Mouse (Mus musculus) small intestine, adult 2 months (tissue): Measurements from ENCODE around the gene Vps25. TPM values are rescaled to one million over a fixed set of nuclear protein-coding genes. Genes with fewer than 3 reads are reported as not detected.

Experiments
- H3K27ac ChIP-seq: fragments of 200-500 bp; 2 replicates; pipeline ENCODE4 v1.5.1; 2012; ENCODE audit warnings: low read depth, low read length, control low read depth, inconsistent platforms; ENCODE audit not compliant: insufficient read depth
- H3K27me3 ChIP-seq: fragments of 200-500 bp; 2 replicates; pipeline ENCODE4 v1.6.1; 2012; ENCODE audit warnings: mild to moderate bottlenecking, moderate library complexity, low read length, inconsistent platforms; ENCODE audit not compliant: control insufficient read depth, insufficient read depth
- H3K36me3 ChIP-seq: fragments of 200-500 bp; 2 replicates; pipeline ENCODE4 v1.6.1; 2012; ENCODE audit warnings: mild to moderate bottlenecking, low read length, control low read depth, inconsistent platforms; ENCODE audit not compliant: control insufficient read depth, insufficient read depth
- H3K4me1 ChIP-seq: fragments of 200-500 bp; 2 replicates; pipeline ENCODE4 v1.6.1; 2012; ENCODE audit warnings: low read length, inconsistent platforms, mixed read lengths; ENCODE audit not compliant: control insufficient read depth, insufficient read depth, insufficient read length
- H3K4me3 ChIP-seq: fragments of 200-500 bp; 2 replicates; pipeline ENCODE4 v1.5.1; 2012; ENCODE audit warnings: low read depth, mild to moderate bottlenecking, control low read depth, inconsistent platforms, low read length, moderate library complexity
- CTCF ChIP-seq: fragments of 200-500 bp; IDR thresholded peaks from 2 replicates; pipeline ENCODE4 v1.5.1; 2012; ENCODE audit warnings: low read depth, mild to moderate bottlenecking, control low read depth, inconsistent platforms, low read length, moderate library complexity, mixed read lengths; ENCODE audit not compliant: insufficient replicate concordance, insufficient read length; ENCODE audit errors: extremely low read depth
- POLR2A ChIP-seq: fragments of 200-500 bp; IDR thresholded peaks from 2 replicates; pipeline ENCODE4 v1.6.1; 2012; ENCODE audit warnings: low read depth, mild to moderate bottlenecking, control low read depth, inconsistent platforms, low read length, moderate library complexity
- WGBS: fragments of 180-500 bp; shearing (Covaris S2); methylation state at CpG from one replicate; pipeline ENCODE4 v1.1.7; 2018; 5-methylcytosine and 5-hydroxymethylcytosine counted together
- polyA plus RNA-seq: library from polyadenylated mRNA; depleted of rRNA; stranded (reverse); fragments of >200 nt; gene quantifications from 2 replicates; pipeline ENCODE4 v1.2.3, GENCODE M21; 2012

The Vps25 gene
- polyA plus RNA-seq, 1 experiment, result 64.8 TPM

GRCm38 (mm10) chr11:101245855-101246701 lies 7.4 kb upstream of the Vps25 start, which contains the start of gene Ramp2:
TSS of gene Ramp2 (plus strand) at chr11:101246028.
- H3K36me3 ChIP-seq, result no peaks in the 10 kb centered on the region
- H3K4me1 ChIP-seq, result peaks cover 13% of the 10 kb centered on the region
- TF ChIP-seq POLR2A (no peak), CTCF (no peak)
- 3% methylated on average over 63 of the region's 63 CpGs for WGBS
- H3K27me3 ChIP-seq, result peaks cover 12% of the 10 kb centered on the region; the same call in 1 of the 2 replicates
- H3K4me3 ChIP-seq, result peak within 1 kb of the TSS; percentile 71
- H3K27ac ChIP-seq, result peak within 1 kb of the TSS; percentile 62

GRCm38 (mm10) chr11:101246702-101247012 lies 6.8 kb upstream of the Vps25 start:
- H3K27me3 ChIP-seq, result peaks cover 11% of the 10 kb centered on the region; the same call in 1 of the 2 replicates
- no peaks in the 10 kb centered on the region for H3K36me3 ChIP-seq
- TF ChIP-seq CTCF (no peak), POLR2A (no peak)
- H3K4me1 ChIP-seq, result peaks cover 13% of the 10 kb centered on the region
- H3K4me3 ChIP-seq, result peak overlapping the region; percentile 71
- peak overlapping the region; percentile 62 for H3K27ac ChIP-seq
- WGBS, result 43% methylated on average over 7 of the region's 7 CpGs

- H3K27ac ChIP-seq, result no peak overlapping the region
- 86% methylated on average over 6 of the region's 6 CpGs for WGBS
- peaks cover 13% of the 10 kb centered on the region for H3K4me1 ChIP-seq
- H3K27me3 ChIP-seq, result peaks cover 11% of the 10 kb centered on the region; the same call in 1 of the 2 replicates
- no peak for TF ChIP-seq CTCF
- TF ChIP-seq POLR2A, result no peak
- 0 out of 2 replicates have a peak overlapping the region, but pooled peaks have one; percentile 10 for H3K4me3 ChIP-seq
- no peaks in the 10 kb centered on the region for H3K36me3 ChIP-seq
Observed at GRCm38 (mm10) chr11:101247521-101248030, 5.9 kb upstream of the Vps25 start.

- Histone ChIP-seq H3K27ac (no peak overlapping the region), H3K4me3 (no peak overlapping the region), H3K27me3 (peaks cover 11% of the 10 kb centered on the region; the same call in 1 of the 2 replicates), H3K4me1 (peaks cover 16% of the 10 kb centered on the region), H3K36me3 (no peaks in the 10 kb centered on the region)
- TF ChIP-seq POLR2A, result no peak
- peak; percentile 35; the same call in 1 of the 2 replicates for TF ChIP-seq CTCF
- WGBS, result 40% methylated on average over 14 of the region's 14 CpGs
Observed at GRCm38 (mm10) chr11:101248258-101248994, 5.1 kb upstream of the Vps25 start.

- Histone ChIP-seq H3K4me1 (peaks cover 8% of the 10 kb centered on the region), H3K27me3 (peaks cover 4% of the 10 kb centered on the region; the same call in 1 of the 2 replicates), H3K27ac (no peak overlapping the region), H3K4me3 (no peak overlapping the region), H3K36me3 (no peaks in the 10 kb centered on the region)
- TF ChIP-seq POLR2A (no peak), CTCF (no peak)
- WGBS, result 66% methylated on average over 2 of the region's 2 CpGs
Observed at GRCm38 (mm10) chr11:101251031-101251430, 2.5 kb upstream of the Vps25 start.

- Histone ChIP-seq H3K27me3 (no peaks in the 10 kb centered on the region), H3K4me3 (peak overlapping the region; percentile 98), H3K27ac (peak overlapping the region; percentile 33), H3K4me1 (peaks cover 4% of the 10 kb centered on the region; the same call in 1 of the 2 replicates), H3K36me3 (peaks cover 4% of the 10 kb centered on the region; the same call in 1 of the 2 replicates)
- 1% methylated on average over 7 of the region's 7 CpGs for WGBS
- no peak for TF ChIP-seq POLR2A
- no peak for TF ChIP-seq CTCF
Observed at GRCm38 (mm10) chr11:101252941-101253340, 566 bp upstream of the Vps25 start.
